Mouse (Mus musculus) heart, embryonic 15.5 days (tissue): Measurements from ENCODE around the gene Kcne3. TPM values are rescaled to one million over a fixed set of nuclear protein-coding genes. Genes with fewer than 3 reads are reported as not detected.

ENCODE experiments used
- ATAC-seq: fragments of 200-750 bp; cut with Nextera tagmentation; replicated peaks from 2 replicates; pipeline ENCODE4 v1.8.0; 2017; ENCODE audit warnings: low read depth, moderate TSS enrichment; ENCODE audit not compliant: insufficient number of reproducible peaks, insufficient read depth, low FRiP score
- H3K27ac ChIP-seq: fragments of 300-500 bp; sonication (generic); 2 replicates; pipeline ENCODE4 v1.5.1; 2015; ENCODE audit warnings: mild to moderate bottlenecking, inconsistent platforms
- H3K27me3 ChIP-seq: fragments of 300-500 bp; sonication (generic); 2 replicates; pipeline ENCODE4 v1.6.1; 2015; ENCODE audit warnings: inconsistent platforms
- H3K36me3 ChIP-seq: fragments of 300-500 bp; sonication (generic); 2 replicates; pipeline ENCODE4 v1.6.1; 2015; ENCODE audit warnings: mild to moderate bottlenecking, inconsistent platforms
- H3K4me1 ChIP-seq: fragments of 300-500 bp; sonication (generic); replicated peaks from 2 replicates; pipeline ENCODE4 v1.6.1; 2015; ENCODE audit warnings: inconsistent platforms
- H3K4me2 ChIP-seq: fragments of 300-500 bp; sonication (generic); 2 replicates; pipeline ENCODE4 v1.6.1; 2015; ENCODE audit warnings: inconsistent platforms, mild to moderate bottlenecking, moderate library complexity
- H3K4me3 ChIP-seq: fragments of 300-500 bp; sonication (generic); 2 replicates; pipeline ENCODE4 v1.5.1; 2015; ENCODE audit warnings: mild to moderate bottlenecking, inconsistent platforms
- H3K9ac ChIP-seq: fragments of 300-500 bp; sonication (generic); 2 replicates; pipeline ENCODE4 v1.6.1; 2015; ENCODE audit warnings: mild to moderate bottlenecking, inconsistent platforms
- H3K9me3 ChIP-seq: fragments of 300-500 bp; sonication (generic); replicated peaks from 2 replicates; pipeline ENCODE4 v1.6.1; 2016; ENCODE audit warnings: inconsistent platforms
- WGBS: fragments of 180-500 bp; shearing (Covaris S2); methylation state at CpG from one replicate; pipeline ENCODE4 v1.1.7; 2015; ENCODE audit warnings: mixed read lengths; 5-methylcytosine and 5-hydroxymethylcytosine counted together
- polyA plus RNA-seq: library from polyadenylated mRNA; unstranded; fragments of >200 nt; fragmentation: Nextera tagmentation; extraction: Ambion mirVana; gene quantifications from 2 replicates; pipeline ENCODE4 v1.2.1, GENCODE M21; 2015

Kcne3 gene
- polyA plus RNA-seq, 1 experiment from 2014 or later = 7.4 TPM

GRCm38 (mm10) chr7:100216601-100217565, 40.6 kb downstream of the Kcne3 start:
- H3K4me1 ChIP-seq = peaks cover 7% of the 10 kb centered on the region; the same call in 1 of the 2 replicates
- no peaks in the 10 kb centered on the region for H3K27me3 ChIP-seq
- no peaks in the 10 kb centered on the region for H3K9me3 ChIP-seq
- H3K36me3 ChIP-seq = no peaks in the 10 kb centered on the region
- no peak overlapping the region for H3K9ac ChIP-seq
- WGBS = 68% methylated on average over 9 of the region's 9 CpGs
- no peak overlapping the region for H3K4me2 ChIP-seq
- H3K27ac ChIP-seq = peak overlapping the region; percentile 19; the same call in 1 of the 2 replicates
- ATAC-seq = no peak
- no peak overlapping the region for H3K4me3 ChIP-seq

- H3K4me3 ChIP-seq = peak within 1 kb of the TSS; percentile 82
- H3K9ac ChIP-seq = peak within 1 kb of the TSS; percentile 56
- peak within 1 kb of the TSS; percentile 88 for H3K27ac ChIP-seq
- peak; percentile 99 for ATAC-seq
- H3K27me3 ChIP-seq = no peaks in the 10 kb centered on the region
- H3K4me1 ChIP-seq = peaks cover 8% of the 10 kb centered on the region; the same call in 1 of the 2 replicates
- no peaks in the 10 kb centered on the region for H3K36me3 ChIP-seq
- WGBS = under 1% methylated on average over 72 of the region's 72 CpGs
- H3K4me2 ChIP-seq = peak within 1 kb of the TSS; percentile 94
- H3K9me3 ChIP-seq = no peaks in the 10 kb centered on the region
Measured at GRCm38 (mm10) chr7:100227158-100227875, 51.0 kb downstream of the Kcne3 start, which contains the start of gene Pgm2l1. TSS of gene Pgm2l1 (plus strand) at chr7:100227394.

- peak; percentile 48; the same call in 1 of the 2 replicates for ATAC-seq
- Histone ChIP-seq H3K4me3 (peak overlapping the region; percentile 82), H3K27me3 (no peaks in the 10 kb centered on the region), H3K4me1 (peaks cover 8% of the 10 kb centered on the region; the same call in 1 of the 2 replicates), H3K27ac (peak overlapping the region; percentile 88), H3K4me2 (peak overlapping the region; percentile 94), H3K9me3 (no peaks in the 10 kb centered on the region), H3K9ac (peak overlapping the region; percentile 56), H3K36me3 (no peaks in the 10 kb centered on the region)
- WGBS = 2% methylated on average over 23 of the region's 23 CpGs
Measured at GRCm38 (mm10) chr7:100227896-100228525, 51.7 kb downstream of the Kcne3 start.

GRCm38 (mm10) chr7:100228957-100229356, 52.7 kb downstream of the Kcne3 start:
- Histone ChIP-seq H3K9me3 (no peaks in the 10 kb centered on the region), H3K4me2 (peak overlapping the region; percentile 94; the same call in 1 of the 2 replicates), H3K27ac (no peak overlapping the region), H3K9ac (no peak overlapping the region), H3K4me1 (peaks cover 8% of the 10 kb centered on the region; the same call in 1 of the 2 replicates), H3K27me3 (no peaks in the 10 kb centered on the region), H3K36me3 (no peaks in the 10 kb centered on the region), H3K4me3 (peak overlapping the region; percentile 11; the same call in 1 of the 2 replicates)
- ATAC-seq = no peak
- WGBS = 68% methylated on average over 3 of the region's 3 CpGs

- no peak for ATAC-seq
- Histone ChIP-seq H3K9ac (no peak overlapping the region), H3K4me1 (peaks cover 8% of the 10 kb centered on the region; the same call in 1 of the 2 replicates), H3K27ac (no peak overlapping the region), H3K4me3 (no peak overlapping the region), H3K27me3 (no peaks in the 10 kb centered on the region), H3K36me3 (no peaks in the 10 kb centered on the region), H3K4me2 (no peak overlapping the region), H3K9me3 (no peaks in the 10 kb centered on the region)
- WGBS = 86% methylated on average over 1 of the region's 1 CpGs
Measured at GRCm38 (mm10) chr7:100230646-100231045, 54.3 kb downstream of the Kcne3 start.

- Histone ChIP-seq H3K9ac (no peak overlapping the region), H3K4me1 (peaks cover 8% of the 10 kb centered on the region; the same call in 1 of the 2 replicates), H3K27ac (no peak overlapping the region), H3K27me3 (no peaks in the 10 kb centered on the region), H3K36me3 (no peaks in the 10 kb centered on the region), H3K4me3 (no peak overlapping the region), H3K9me3 (no peaks in the 10 kb centered on the region), H3K4me2 (no peak overlapping the region)
- 56% methylated on average over 1 of the region's 1 CpGs for WGBS
- no peak for ATAC-seq
Measured at GRCm38 (mm10) chr7:100231661-100232060, 55.4 kb downstream of the Kcne3 start.

GRCm38 (mm10) chr7:100233681-100234080, 57.4 kb downstream of the Kcne3 start:
- Histone ChIP-seq H3K4me3 (no peak overlapping the region), H3K27me3 (no peaks in the 10 kb centered on the region), H3K27ac (no peak overlapping the region), H3K4me1 (no peaks in the 10 kb centered on the region), H3K36me3 (no peaks in the 10 kb centered on the region), H3K9ac (no peak overlapping the region), H3K4me2 (no peak overlapping the region), H3K9me3 (no peaks in the 10 kb centered on the region)
- ATAC-seq = no peak

Other genes starting within 250 kb of the Kcne3 start
- gene Rnf169, start 196.1 kb upstream of the Kcne3 start, polyA plus RNA-seq = 2.7 and 3.7 TPM in 2 replicates
- 0.11 and 0.37 TPM in 2 replicates for gene Chrdl2, start 170.3 kb upstream of the Kcne3 start, polyA plus RNA-seq
- gene Pold3, start 54.9 kb upstream of the Kcne3 start, polyA plus RNA-seq = 30.7 and 35.6 TPM in 2 replicates
- 11.2 and 13.7 TPM in 2 replicates for gene Lipt2, start 17.2 kb upstream of the Kcne3 start, polyA plus RNA-seq
- gene Pgm2l1, start 50.9 kb downstream of the Kcne3 start, polyA plus RNA-seq = 1.2 and 1.3 TPM in 2 replicates
- 11.8 and 18.9 TPM in 2 replicates for gene P4ha3, start 109.0 kb downstream of the Kcne3 start, polyA plus RNA-seq
- 11.8 and 14.6 TPM in 2 replicates for gene C2cd3, start 195.7 kb downstream of the Kcne3 start, polyA plus RNA-seq
- 52.8 and 61.1 TPM in 2 replicates for gene Ppme1, start 195.8 kb downstream of the Kcne3 start, polyA plus RNA-seq